ENCODE assay signal across 12 mouse cellular contexts in genomic region chr5:112282123-112282779, GRCm38 (mm10). TPM values are rescaled to one million over a fixed set of nuclear protein-coding genes. Genes with fewer than 3 reads are reported as not detected.
DNase-seq lines count a peak whose midpoint lies in the region; ATAC-seq and TF ChIP-seq lines count a peak whose summit lies in the region.
"Had no signal": no experiment of that assay in that cellular context is flagged by ENCODE, and none has a peak within 500 bp of the region (broad histone marks: within the 10 kb centered on the region; RNA-seq: fewer than 3 reads in every experiment).

No protein-coding gene starts in this region.

- no peaks in the 10 kb centered on the region for H3K27me3 ChIP-seq in kidney, embryonic 16.5 days (ENCODE audit: insufficient read depth, low read length)

- H3K27ac ChIP-seq in kidney, embryonic 16.5 days (ENCODE audit: low read length): peak overlapping the region; percentile 73
- H3K27ac ChIP-seq in ES-E14 (ENCODE audit: insufficient read depth, low read depth, low read length, poor library complexity, severe bottlenecking): no peak overlapping the region

- peak; percentile 64 to 73 for DNase-seq in adrenal gland, adult (ENCODE audit: inconsistent age in 2 of 2, low spot score in 1 of 2)
- no peak for DNase-seq in adrenal gland, adult 2 months
- no peak for DNase-seq in kidney, adult 9 months
- no peak for DNase-seq in ES-E14 (ENCODE audit: low read depth, low spot score)
- peak; percentile 41 for DNase-seq in kidney, postnatal 14 days
- no peak for DNase-seq in left cerebral cortex, postnatal 10 days (ENCODE audit: extremely low spot score in 1 of 2, low spot score in 2 of 2)
- DNase-seq in layer of hippocampus, postnatal 14 days (ENCODE audit: low spot score in 2 of 2): no peak
- DNase-seq: cerebellum, adult 9-11 months had no signal

- H3K4me1 ChIP-seq in kidney, embryonic 16.5 days (ENCODE audit: insufficient read depth, low read length): peaks cover 63% of the 10 kb centered on the region
- peaks cover 16 to 48% of the 10 kb centered on the region in 2 experiments for H3K4me1 ChIP-seq in ES-E14 (ENCODE audit: control insufficient read depth in 2 of 2, insufficient read depth in 2 of 2, low read length in 2 of 2, poor library complexity in 1 of 2)

- 67% methylated on average over 6 of the region's 6 CpGs for WGBS in kidney, embryonic 16.5 days

- in situ Hi-C loops in ES-E14 (cut with MboI; ENCODE audit: low sequenced_read_pairs in 2 of 2, unreplicated experiment in 2 of 2): no loop called here

- 0 out of 2 replicates have a peak overlapping the region, but pooled peaks have one; percentile 31 for H3K9ac ChIP-seq in kidney, embryonic 16.5 days (replicated peaks; ENCODE audit: low read length)
- peak overlapping the region; percentile 10; the same call in 1 of the 2 replicates for H3K9ac ChIP-seq in ES-E14 (ENCODE audit: insufficient read depth, low read depth, low read length, poor library complexity, severe bottlenecking)

- no peak for ATAC-seq in kidney, embryonic 16.5 days (ENCODE audit: low FRiP score, low TSS enrichment)
- ATAC-seq: inflammation-experienced regulatory T-cells, adult 6 months had no signal

- no peaks in the 10 kb centered on the region for H3K36me3 ChIP-seq in kidney, embryonic 16.5 days (ENCODE audit: insufficient read depth, low read length)
- no peaks in the 10 kb centered on the region; the same call in 1 of the 2 replicates for H3K36me3 ChIP-seq in ES-E14 (ENCODE audit: control insufficient read depth, insufficient read depth, low read length, poor library complexity, severe bottlenecking)

- intact Hi-C loops in left cerebral cortex, postnatal 10 days (cut with DNase I): no loop called here

- H3K4me3 ChIP-seq in kidney, embryonic 16.5 days (ENCODE audit: low read length): no peak overlapping the region
- no peak overlapping the region for H3K4me3 ChIP-seq in ES-E14 (ENCODE audit: insufficient read depth in 1 of 2, low read depth in 1 of 2, low read length in 2 of 2, poor library complexity in 1 of 2, severe bottlenecking in 1 of 2)

- no peaks in the 10 kb centered on the region for H3K9me3 ChIP-seq in kidney, embryonic 16.5 days (ENCODE audit: low read length)
- H3K9me3 ChIP-seq in ES-E14 (ENCODE audit: control insufficient read depth, insufficient read depth, low read depth, low read length): no peaks in the 10 kb centered on the region

- H3K4me2 ChIP-seq in kidney, embryonic 16.5 days (replicated peaks; ENCODE audit: low read depth, low read length): no peak overlapping the region; the same call in 1 of the 2 replicates

TF ChIP-seq in ES-E14, 5 proteins besides CTCF, POLR2A, EP300 and RAD21:
- TF ChIP-seq ZC3H11A (IDR thresholded peaks at IDR 0.05; ENCODE audit: borderline replicate concordance, low read depth, low read length) (no peak), ZNF384 (IDR thresholded peaks at IDR 0.05; ENCODE audit: low read depth, low read length) (no peak), HCFC1 (IDR thresholded peaks at IDR 0.05; ENCODE audit: borderline replicate concordance, insufficient read depth, low read length) (no peak), CHD2 (IDR thresholded peaks at IDR 0.05; ENCODE audit: low read depth, low read length) (no peak), MAFK (IDR thresholded peaks at IDR 0.05; ENCODE audit: insufficient read depth, low read depth, low read length) (no peak)

RNA-seq across cellular contexts. Expression of gene Tpst2, which starts 5.8 kb away (rescaled TPM):
- total RNA-seq in adrenal gland, adult 2 months (2021): 100 to 1,000 TPM; 154 to 322 TPM
- polyA plus RNA-seq in adrenal gland, adult 2 months (2012; rRNA removed): 222 and 270 TPM in 2 replicates
- 65.8 and 68.7 TPM in 2 replicates for polyA plus RNA-seq in kidney, embryonic 16.5 days (2015; fragmentation: Nextera tagmentation; extraction: Ambion mirVana)
- 82.7 and 103 TPM in 2 replicates for total RNA-seq in ES-E14 (2012; rRNA removed)
- total RNA-seq in left cerebral cortex, postnatal 10 days (2021): 10 to 100 TPM; 34.4 to 34.6 TPM
- 10 to 100 TPM; 41.1 to 43.0 TPM for total RNA-seq in layer of hippocampus, postnatal 14 days (2021)

RNA-seq across cellular contexts. Expression of gene Crybb1, which starts 26.6 kb away (rescaled TPM):
- total RNA-seq in adrenal gland, adult 2 months (2021): 1 to 10 TPM; 2.9 to 3.2 TPM
- polyA plus RNA-seq in adrenal gland, adult 2 months (2012; rRNA removed): 5.3 and 6.7 TPM in 2 replicates
- 2.7 and 4.0 TPM in 2 replicates for polyA plus RNA-seq in kidney, embryonic 16.5 days (2015; fragmentation: Nextera tagmentation; extraction: Ambion mirVana)
- total RNA-seq in ES-E14 (2012; rRNA removed): not detected in 2 replicates
- 10 to 100 TPM in 1 of 2 experiments, 1 to 10 TPM in 1; 10.0 to 12.1 TPM for total RNA-seq in left cerebral cortex, postnatal 10 days (2021)
- 10 to 100 TPM; 16.1 to 17.5 TPM for total RNA-seq in layer of hippocampus, postnatal 14 days (2021)
- total RNA-seq: megakaryocyte-erythroid progenitor cell, adult 5-6 weeks; neutrophil, adult 5-6 weeks had no signal

RNA-seq across cellular contexts. Expression of gene Cryba4, which starts 29.9 kb away (rescaled TPM):
- 10 to 100 TPM; 70.5 to 74.9 TPM for total RNA-seq in adrenal gland, adult 2 months (2021)
- polyA plus RNA-seq in adrenal gland, adult 2 months (2012; rRNA removed): 58.4 and 91.5 TPM in 2 replicates
- polyA plus RNA-seq in kidney, embryonic 16.5 days (2015; fragmentation: Nextera tagmentation; extraction: Ambion mirVana): 0.58 and 0.81 TPM in 2 replicates
- total RNA-seq in ES-E14 (2012; rRNA removed): 0.31 and 0.69 TPM in 2 replicates
- 1 to 10 TPM in 1 of 2 experiments, under 1 TPM in 1; 0.67 to 1.5 TPM for total RNA-seq in left cerebral cortex, postnatal 10 days (2021)
- 1 to 10 TPM; 1.1 to 1.8 TPM for total RNA-seq in layer of hippocampus, postnatal 14 days (2021)
- total RNA-seq: megakaryocyte-erythroid progenitor cell, adult 5-6 weeks had no signal

RNA-seq across cellular contexts. Expression of gene Tfip11, which starts 43.9 kb away (rescaled TPM):
- total RNA-seq in adrenal gland, adult 2 months (2021): 10 to 100 TPM; 30.3 to 38.7 TPM
- 36.6 and 38.1 TPM in 2 replicates for polyA plus RNA-seq in adrenal gland, adult 2 months (2012; rRNA removed)
- 36.7 and 37.8 TPM in 2 replicates for polyA plus RNA-seq in kidney, embryonic 16.5 days (2015; fragmentation: Nextera tagmentation; extraction: Ambion mirVana)
- total RNA-seq in ES-E14 (2012; rRNA removed): 38.1 and 38.9 TPM in 2 replicates
- 10 to 100 TPM; 33.0 to 34.9 TPM for total RNA-seq in left cerebral cortex, postnatal 10 days (2021)
- 10 to 100 TPM; 34.9 to 36.8 TPM for total RNA-seq in layer of hippocampus, postnatal 14 days (2021)

Comparison
In these comparisons a context has a peak if more than half of its experiments do, and no peak if none do; other contexts are left out.
1. DNase-seq: peak in adrenal gland, adult (2 of 2) and kidney, postnatal 14 days (single experiment); none in adrenal gland, adult 2 months (single experiment), kidney, adult 9 months (single experiment), ES-E14 (single experiment), left cerebral cortex, postnatal 10 days (0 of 2) and layer of hippocampus, postnatal 14 days (0 of 2).
2. RNA of gene Cryba4, which starts 29.9 kb away (total RNA-seq): 70.5 to 74.9 TPM in adrenal gland, adult 2 months; 1.1 to 1.8 TPM in layer of hippocampus, postnatal 14 days, 0.67 to 1.5 TPM in left cerebral cortex, postnatal 10 days and 0.31 to 0.69 TPM in ES-E14; every median in the first group is over 10 times any median in the second.